Mouse (Mus musculus) 416B (cell line): ENCODE data around the gene Neu2.

Experiments used
- DNase-seq: peaks from one replicate; pipeline ENCODE4 v3.0.0; 2011; ENCODE audit warnings: low read depth

Neu2 gene

DNA sequence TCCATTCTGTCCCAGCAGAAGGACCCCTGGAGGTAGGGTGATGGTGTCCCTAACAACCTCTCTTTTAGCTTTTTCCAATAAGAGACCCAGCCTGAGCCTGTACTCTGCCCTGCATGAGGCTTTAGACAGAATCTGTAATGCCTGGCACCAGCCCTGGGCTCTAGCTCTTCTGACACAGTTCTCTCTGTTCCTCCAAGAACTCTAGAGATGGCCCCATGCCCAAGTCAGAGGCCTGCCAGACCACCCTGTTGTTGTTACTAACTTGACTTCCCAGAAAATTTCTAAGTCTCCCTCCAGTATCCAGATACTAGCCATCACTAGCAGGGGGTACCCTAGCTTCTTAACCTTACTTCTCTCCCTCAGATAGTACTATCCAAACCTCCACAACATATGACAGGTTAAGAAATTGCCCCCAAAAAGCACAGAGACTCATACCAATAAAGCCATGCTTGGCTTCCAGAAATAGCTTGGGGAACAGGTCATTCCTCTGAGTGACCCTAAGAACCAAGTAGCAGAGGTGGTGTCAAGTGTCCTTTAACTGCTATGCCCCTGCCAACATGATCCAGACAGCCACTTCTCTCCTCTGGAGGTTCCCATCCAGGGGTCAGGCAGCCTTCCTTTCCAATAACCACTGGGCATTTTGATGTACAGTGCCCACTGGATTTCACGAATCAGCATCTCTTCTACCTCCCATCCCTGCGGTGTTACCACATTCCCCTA is 105.0 kb downstream of the Neu2 start:
- DNase-seq: no peak

DNA sequence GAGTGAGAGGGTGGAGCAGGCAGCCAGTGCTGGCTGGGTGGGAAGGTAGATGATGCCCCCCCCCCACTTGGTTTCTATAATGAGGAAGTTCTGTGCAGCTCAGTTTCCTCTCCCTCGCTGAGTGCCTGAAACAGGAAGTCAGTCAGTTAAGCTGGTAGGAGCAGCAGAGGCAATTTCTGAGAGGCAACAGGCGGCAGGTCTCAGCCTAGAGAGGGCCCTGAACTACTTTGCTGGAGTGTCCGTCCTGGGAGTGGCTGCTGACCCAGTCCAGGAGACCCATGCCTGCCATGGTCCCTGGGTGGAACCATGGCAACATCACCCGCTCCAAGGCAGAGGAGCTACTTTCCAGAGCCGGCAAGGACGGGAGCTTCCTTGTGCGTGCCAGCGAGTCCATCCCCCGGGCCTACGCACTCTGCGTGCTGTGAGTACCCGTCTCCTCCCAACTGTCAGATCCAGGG is 110.6 kb downstream of the Neu2 start, which contains the start of gene Inpp5d:
Gene Inpp5d, plus strand, starts transcription at position 102 of the 458 bp plus-strand sequence.
- DNase-seq: peak; percentile 91

DNA sequence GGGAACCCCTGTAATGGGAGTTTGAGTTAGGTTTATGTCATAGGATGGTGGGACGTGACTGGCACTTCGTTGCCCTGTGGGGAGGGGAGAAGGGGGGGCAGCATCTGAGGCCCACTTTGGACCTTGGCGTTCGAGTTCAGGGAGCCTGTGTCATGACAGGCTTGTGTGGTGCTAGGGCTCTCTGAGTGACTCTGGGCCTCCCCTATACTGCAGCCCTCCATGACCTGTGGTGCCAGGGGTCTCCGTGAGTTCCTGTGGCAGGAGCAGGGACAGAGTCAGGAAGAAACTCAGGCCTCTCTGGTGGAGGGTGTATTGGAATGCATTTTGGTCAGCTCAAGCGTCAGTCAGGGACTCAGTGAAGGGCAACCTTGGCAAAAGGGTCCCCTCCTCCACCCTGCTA is 111.0 kb downstream of the Neu2 start:
- no peak for DNase-seq

DNA sequence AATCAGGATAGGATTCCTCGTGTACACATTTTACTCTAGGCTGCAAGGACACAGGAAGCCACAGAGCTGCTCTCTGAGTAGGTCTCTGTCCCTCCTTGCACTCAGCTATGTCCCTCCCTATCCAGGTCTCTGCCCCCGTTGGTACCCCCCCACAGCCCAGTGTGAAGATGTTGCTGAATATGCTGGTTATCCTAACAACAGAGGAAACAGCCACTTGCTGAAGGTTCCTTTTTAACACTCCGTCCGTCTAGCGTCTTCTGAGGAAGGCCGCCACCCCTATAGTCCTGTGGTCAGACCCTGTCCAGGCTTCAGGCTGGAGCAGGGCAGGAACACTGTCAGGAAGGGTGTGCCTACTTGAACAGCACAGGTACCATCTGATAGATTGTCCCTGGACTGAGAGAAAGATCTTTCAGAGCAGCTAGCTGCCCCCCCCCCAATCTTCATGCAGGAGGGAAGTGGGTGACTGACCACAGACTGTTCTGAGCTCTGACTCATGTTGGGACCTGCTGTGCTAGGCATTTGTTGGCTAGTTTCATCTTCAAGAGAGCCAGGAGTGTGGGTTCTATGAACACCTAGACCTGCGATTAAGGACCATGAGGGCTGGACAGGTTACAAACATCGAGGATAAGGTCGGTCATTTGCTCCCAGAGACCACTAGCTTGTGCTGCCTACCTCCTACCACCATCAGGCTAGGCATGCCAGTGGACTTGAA is 111.6 kb downstream of the Neu2 start:
- DNase-seq: peak; percentile 90

DNA sequence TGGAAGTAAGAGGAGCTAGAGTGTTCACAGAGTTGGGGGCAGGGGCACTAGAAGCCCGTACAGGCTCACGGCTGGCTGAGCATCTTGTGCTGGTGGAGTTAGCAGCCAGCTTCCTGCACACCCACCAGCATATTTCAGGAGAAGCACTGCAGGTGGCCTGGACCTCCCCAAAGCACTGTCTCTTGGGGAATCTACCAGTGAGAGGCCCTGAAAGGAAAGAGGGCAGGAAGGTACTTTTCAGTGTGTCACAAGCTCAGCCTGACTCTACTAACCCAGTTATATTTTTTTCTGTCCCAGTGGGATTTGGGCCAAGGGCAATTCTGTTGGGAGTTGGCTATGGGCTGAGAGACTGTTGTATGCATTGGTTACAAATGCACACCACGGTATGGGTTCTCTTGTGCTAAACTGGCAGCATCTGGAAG is 112.2 kb downstream of the Neu2 start:
- DNase-seq: no peak

DNA sequence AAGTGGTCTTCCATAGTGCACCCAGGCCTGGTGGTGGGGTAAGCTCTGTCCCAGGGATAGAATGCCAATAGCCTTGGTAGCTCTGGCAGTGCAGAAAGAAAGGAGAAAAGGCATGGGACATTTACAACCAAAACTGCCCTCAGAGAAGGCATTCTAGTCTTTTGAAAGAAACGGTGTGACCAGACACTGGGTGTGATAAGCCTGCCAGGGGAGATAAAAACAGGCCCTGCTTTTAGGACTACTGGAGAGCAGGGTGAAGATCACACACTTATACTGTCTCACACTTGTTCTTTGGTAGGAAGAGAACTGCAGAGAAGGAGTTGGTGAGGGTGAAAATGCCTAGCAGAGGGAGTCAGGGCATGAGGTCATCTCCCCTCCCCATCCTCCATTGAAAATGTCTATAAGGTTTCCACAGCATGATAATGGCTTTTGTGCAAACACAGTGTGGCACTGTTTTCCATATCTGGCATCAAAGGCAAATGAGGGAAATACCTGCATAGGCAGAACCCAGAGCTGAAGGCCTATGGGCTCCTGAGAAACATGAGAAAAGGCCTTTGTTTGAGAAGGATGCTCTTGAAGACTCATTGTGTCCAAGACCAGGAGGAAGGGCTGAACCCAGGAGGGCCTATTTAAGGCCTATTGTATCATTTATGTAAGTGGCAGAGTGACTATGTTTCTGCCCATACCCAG is 114.4 kb downstream of the Neu2 start:
- no peak for DNase-seq

DNA sequence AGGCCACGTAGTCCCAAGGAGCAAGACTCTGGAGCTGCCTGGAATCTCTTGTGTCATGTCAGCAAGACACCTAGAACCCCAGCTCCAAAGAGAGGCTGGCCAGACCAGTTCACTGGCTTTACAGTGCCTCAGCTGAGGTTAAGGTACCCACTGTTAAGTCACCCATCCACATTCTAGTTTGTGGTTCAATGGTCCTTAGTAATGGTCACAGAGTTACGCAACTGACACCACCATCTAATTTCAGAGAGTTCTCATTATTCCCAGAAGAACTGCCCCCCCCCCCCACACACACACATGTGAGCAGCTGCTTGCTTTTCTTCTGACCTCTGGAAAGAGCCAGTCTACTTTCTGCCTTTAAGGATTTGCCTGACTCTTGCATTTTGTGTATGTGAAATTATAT is 115.1 kb downstream of the Neu2 start:
- peak; percentile 72 for DNase-seq

DNA sequence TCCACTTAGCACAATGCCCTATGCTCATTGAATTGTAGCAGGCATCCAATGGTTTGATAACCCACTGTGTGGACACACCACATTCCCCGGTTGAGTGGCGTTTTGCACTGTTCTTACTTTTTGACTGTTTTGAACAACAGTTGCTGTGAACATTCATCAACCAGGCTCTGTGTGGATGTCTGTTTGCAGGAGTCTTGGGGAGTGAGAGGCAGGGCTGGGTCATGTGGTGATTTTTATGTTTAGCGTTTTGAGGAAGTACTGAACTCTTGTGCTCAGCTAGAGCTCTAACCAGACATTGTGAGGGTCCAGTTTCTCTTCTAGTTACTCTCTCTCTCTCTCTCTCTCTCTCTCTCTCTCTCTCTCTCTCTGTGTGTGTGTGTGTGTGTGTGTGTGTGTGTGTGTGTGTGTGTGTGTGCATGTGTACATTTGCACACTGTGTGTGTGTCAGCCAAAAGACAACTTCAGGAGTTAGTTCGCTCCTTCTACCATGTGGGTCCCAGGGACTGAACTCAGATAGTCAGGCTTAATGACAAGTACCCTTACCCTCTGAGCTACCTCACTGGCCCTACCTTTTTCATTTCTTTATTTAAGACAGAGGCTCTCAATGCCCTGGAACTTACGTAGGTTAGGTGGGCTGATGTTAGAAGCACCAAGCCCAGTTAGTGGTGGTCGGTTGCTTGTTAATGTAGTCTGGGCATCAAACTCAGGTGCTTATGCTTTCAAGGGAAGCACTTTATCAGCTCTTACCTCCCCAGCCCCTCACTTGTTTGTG is 115.8 kb downstream of the Neu2 start:
- peak; percentile 70 for DNase-seq

DNA sequence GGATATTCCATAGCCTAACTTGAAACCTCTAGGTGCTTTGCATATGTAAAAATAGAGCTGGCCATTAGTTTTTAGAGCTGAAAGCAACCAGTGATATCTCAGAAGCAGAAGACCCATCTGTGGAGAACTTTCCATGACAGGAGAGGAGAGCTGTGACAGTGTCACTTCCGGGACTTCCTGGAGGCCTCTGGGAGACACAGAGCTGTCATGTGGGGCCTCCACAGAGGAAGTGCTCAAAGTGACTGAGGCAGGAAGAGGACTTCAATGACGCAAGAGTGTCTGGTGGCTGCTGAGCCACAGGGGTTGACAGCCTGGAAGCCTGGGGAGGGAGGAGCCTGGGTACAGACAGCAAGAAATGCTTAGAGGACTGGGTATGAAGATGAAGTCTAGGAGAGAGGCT is 116.7 kb downstream of the Neu2 start:
- peak; percentile 95 for DNase-seq

DNA sequence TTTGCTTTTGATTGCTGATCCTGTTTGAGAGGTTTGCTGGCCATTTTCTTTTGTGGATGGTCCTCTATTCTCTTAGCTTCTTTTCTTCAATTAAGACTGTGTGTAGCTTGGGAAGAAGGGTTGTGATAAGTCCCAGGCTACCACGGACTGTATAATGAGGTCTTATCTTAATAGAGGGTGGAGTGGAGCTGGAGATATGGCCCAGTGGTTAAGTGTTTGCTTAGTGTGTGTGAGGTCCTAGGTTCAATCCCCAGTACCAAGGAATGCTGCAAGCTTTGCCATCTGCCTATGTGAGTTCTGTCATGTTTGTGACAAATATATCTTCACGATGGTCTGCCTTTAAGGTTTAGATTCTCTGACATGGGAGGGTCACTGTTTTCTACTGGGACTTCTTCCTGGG is 118.4 kb downstream of the Neu2 start:
- DNase-seq: no peak

DNA sequence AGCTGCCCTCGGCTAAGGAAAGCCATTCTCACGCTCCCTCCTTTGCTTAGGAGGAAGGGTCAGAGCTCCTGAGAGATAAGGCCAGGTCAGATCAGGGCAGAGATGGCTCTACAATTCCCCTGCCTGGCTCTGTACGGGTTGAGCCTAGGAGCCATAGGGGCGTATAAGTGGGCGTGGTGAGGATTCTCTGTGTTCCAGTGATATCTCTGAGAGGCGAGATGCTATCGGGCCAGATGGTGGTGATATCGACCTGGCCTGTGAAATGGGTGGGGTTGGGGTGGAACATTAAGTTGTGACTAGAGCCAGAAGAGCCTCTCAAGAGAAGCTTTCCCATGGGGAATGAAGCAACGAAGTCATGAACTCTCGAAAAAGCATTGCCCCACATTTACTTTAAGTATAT is 121.9 kb downstream of the Neu2 start:
- DNase-seq: no peak

DNA sequence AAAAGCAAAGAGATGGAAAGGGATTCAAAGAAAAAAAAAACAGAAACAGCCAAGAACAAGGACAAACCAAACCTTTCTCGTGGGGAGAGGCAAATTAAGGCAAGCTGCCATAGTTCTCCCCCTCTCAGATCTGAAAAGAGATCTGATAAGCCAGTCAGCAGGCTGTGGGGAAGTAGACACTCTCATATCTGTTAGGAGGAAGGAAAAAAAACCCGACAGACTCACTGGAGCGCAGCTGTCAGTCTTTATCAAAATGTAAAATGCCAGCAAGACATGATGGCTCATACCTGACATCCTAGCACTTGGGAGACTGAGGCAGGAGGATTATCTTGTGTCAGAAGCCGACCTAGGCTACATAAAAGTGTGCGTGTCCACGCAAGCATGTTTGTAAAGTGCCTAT is 122.5 kb downstream of the Neu2 start:
- peak; percentile 74 for DNase-seq

DNA sequence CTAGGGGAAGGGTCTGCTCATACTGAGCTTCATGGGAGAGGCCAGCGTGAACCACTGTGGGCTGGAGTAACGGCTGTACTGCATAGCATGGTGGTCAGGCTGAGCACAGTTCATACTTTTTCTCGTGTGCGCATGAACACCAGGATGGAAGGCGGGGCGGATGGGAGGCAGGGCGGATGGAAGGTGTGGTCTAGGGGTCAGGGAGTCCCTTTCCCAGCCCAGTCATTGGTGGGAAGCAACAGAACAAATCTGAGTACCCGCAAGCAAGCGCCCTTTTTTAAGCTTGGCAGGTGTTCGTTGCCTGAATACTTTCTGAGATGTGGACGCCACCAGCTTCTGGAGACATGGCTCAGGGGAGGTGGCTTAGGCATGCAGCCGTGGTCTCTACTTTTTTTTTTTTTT is 127.0 kb downstream of the Neu2 start:
- DNase-seq: peak; percentile 85

DNA sequence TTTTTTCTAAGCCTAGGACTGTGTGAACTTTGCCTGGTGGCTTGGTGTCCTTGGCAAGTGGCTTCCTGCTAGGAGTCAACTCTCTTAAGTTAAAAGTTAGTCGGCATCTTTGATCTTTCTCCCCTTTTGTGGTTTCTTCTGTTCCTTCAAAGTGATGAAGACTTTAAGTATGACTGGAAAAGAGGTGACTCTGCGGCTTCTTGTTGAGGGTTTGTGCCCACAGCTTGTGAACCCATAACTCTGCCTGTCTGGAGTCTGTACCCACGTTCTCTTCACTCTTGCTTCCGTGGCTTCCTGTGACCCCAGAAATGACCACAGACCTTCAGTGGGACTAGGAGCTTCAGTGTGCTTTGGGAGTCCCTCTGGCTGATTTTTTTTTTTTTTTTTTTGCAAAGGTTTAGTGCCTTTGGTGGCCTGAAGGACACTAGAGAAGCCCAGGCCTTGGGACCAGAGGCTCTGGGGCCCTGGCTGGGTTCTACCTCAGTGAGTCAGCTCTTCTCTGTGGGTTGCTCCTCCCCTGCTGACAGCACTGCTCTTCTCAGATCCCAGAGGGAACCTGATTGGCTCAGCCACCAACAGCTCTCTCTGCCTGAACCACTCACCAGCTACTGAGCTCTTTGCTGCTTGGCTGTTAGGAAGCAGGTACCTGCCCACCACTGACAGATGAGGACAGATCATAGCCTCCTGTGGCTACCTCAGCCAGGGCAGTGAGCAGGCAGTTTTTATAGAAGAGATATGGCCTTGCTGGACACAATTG is 127.6 kb downstream of the Neu2 start:
- peak; percentile 96 for DNase-seq

DNA sequence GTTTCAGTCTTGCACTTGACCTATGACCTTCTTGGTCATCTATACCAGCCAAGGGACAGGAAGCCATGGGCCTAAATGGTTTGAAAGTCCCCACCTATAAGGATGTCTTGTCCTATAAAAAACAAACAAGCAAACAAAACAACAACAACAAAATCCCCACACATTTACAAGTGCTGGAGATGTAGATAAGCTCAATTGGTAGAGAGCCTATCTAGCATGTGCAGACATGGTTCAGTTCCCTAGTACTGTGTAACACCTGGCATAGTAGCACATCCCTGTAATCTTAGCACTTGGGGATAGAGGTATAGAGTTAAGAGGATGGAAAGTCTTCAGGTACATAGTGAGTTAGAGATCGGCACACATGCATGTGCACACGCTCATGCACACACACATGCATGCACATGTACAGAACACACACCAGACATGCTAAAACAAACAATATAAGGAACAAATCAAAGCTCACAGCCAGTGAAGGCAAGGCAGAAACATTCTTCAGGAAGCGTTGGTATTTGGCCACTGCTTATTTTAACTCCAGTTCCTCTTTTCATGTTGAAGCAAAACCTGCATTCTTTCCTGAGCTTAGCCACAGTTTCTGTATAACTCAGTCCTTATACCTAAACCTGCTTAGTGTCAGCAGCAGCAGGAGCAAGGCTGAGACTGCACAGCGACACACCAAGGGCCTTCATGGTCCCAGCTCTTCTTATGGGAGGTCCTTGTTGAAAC is 128.3 kb downstream of the Neu2 start:
- peak; percentile 82 for DNase-seq

DNA sequence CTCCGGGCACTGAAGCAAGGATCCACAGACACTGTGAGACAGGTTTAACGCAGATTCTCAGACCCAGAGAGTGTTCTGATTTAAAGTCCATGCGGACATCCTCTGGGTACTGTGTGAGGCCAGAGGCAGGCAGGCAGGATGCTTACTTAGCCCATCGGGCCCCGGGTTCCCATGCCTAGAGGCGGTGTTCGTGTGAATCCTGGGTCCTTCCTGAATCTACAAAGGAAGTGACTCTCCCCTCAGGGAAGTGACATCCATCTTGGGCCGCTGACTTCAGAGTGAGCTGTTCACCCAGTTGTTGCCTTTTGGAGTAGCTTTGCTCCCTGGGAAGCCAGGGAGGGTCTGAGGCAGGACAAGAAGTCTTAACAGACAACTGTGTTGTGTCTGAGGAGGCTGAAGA is 130.0 kb downstream of the Neu2 start:
- no peak for DNase-seq

DNA sequence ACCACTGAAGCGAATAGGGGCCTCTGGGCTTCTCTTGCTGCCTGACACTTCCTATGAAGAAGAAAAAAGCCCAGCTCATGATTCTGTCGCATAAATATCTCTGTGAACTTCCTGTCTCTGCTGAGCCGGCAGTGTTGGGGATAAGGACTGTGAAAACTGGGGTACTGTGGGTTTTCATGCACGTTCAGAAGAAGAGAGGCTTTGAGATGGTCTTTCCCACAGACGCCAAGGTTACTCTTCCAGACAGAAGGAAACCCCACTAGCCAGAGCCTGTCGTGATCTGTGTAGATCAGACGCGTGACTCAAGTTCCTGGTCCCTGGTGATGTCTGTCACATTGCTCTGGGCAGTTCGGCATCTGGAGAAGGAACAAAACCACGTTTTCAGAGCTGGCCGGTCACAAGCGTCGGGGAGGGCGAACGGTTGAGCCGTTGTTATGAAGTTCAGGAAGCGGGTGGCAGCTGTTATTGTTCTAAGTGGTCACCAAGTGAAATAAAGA is 130.5 kb downstream of the Neu2 start:
- DNase-seq: peak; percentile 99

DNA sequence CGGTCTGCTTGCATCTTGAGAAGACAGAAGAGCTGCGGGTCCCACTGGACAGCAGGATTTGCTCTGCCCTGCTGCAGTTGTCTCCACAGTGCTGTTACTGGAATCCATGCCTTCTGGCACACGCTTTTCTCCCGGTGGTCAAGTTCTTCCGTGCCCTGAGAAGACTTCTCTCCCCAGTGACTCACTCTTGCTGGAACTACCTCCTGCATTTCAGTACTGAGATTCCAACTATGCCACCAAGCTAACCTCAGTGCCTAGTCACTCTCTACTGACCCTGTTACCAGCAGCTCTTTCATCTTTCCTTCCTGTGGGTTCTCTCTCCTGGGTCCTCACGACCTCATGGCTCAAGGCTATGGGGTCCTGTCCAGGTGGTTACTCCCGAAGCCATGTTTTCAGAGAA is 133.3 kb downstream of the Neu2 start:
- peak; percentile 82 for DNase-seq

DNA sequence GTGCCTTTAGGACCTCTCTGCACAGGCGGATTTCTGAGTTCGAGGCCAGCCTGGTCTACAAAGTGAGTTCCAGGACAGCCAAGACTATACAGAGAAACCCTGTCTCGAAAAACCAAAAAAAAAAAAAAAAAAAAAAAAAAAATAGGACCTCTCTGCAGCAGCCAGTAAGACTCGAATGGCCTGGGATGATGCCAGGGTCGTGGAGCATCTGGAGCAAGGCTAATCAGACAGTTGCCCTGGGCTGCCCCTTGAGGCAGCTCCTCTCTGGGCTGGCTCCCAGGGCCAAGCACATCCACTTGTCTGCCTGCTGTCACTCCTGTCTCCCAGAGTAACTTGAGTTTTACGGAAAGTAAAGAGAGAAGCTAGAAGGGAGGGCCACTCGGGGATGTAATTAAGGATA is 135.4 kb downstream of the Neu2 start:
- DNase-seq: no peak

DNA sequence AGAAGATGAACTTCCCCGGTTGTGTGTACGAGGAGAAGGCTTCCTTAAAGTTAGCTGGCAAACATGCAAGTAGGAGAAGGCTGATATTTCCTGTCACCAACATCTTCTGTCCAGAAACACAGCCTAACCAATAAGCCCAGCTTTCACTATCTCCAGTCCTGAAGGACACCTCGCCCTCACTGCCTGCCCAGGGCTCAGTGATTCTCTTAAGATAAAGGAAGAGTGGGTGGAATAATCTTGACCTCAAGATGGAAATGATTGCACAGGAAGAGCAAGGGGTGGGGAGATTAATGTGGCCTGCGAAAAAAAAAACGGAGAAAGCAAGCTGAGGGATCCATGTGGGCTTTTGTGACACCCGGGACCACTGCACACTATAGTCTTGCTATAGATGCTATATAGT is 136.1 kb downstream of the Neu2 start:
- peak; percentile 93 for DNase-seq
